Mouse (Mus musculus) midbrain, embryonic 12.5 days (tissue): ENCODE results near the gene Cyba. TPM values are rescaled to one million over a fixed set of nuclear protein-coding genes. Genes with fewer than 3 reads are reported as not detected.

Experiments
- microRNA-seq: library from miRNA; unstranded; fragments of <30 nt; microRNA quantifications from one replicate; pipeline ENCODE4, GENCODE M21; 2017
- polyA plus RNA-seq: library from polyadenylated mRNA; unstranded; fragments of >200 nt; fragmentation: Nextera tagmentation; extraction: Ambion mirVana; gene quantifications from 2 replicates; pipeline ENCODE4 v1.2.1, GENCODE M21; 2016

Gene Cyba
- polyA plus RNA-seq, 1 experiment from 2014 or later: 63.7 TPM

Small RNAs within 50 kb of the gene (microRNA-seq; reads per million reads assigned to microRNA genes)
- gene Gm24366: not detected

Other genes starting within 250 kb of the Cyba start
- gene Zfpm1, start 150.8 kb downstream of the Cyba start, polyA plus RNA-seq: 3.0 TPM in 2 replicates
- gene Trhr2, start 72.2 kb downstream of the Cyba start, polyA plus RNA-seq: not detected in 2 replicates
- gene Zc3h18, start 56.3 kb downstream of the Cyba start, polyA plus RNA-seq: 68.3 and 74.0 TPM in 2 replicates
- gene Il17c, start 10.9 kb downstream of the Cyba start, polyA plus RNA-seq: not detected in 2 replicates
- 45.8 and 47.4 TPM in 2 replicates for gene Mvd, start 10.5 kb upstream of the Cyba start, polyA plus RNA-seq
- not detected in 2 replicates for gene Snai3, start 27.8 kb upstream of the Cyba start, polyA plus RNA-seq
- gene Rnf166, start 43.1 kb upstream of the Cyba start, polyA plus RNA-seq: 36.7 and 37.7 TPM in 2 replicates
- gene Ctu2, start 43.2 kb upstream of the Cyba start, polyA plus RNA-seq: 65.1 and 66.8 TPM in 2 replicates
- 5.0 and 8.0 TPM in 2 replicates for gene Piezo1, start 118.4 kb upstream of the Cyba start, polyA plus RNA-seq
- 30.0 and 34.7 TPM in 2 replicates for gene Cdt1, start 135.1 kb upstream of the Cyba start, polyA plus RNA-seq
- gene Aprt, start 144.0 kb upstream of the Cyba start, polyA plus RNA-seq: 157 and 160 TPM in 2 replicates
- 4.9 and 5.7 TPM in 2 replicates for gene Galns, start 178.5 kb upstream of the Cyba start, polyA plus RNA-seq
- 50.4 and 57.5 TPM in 2 replicates for gene Trappc2l, start 178.7 kb upstream of the Cyba start, polyA plus RNA-seq
- gene Pabpn1l, start 189.8 kb upstream of the Cyba start, polyA plus RNA-seq: not detected in 2 replicates